ENCODE assay signal across 15 mouse cellular contexts in genomic region chr2:125024386-125024785, GRCm38 (mm10). TPM values are rescaled to one million over a fixed set of nuclear protein-coding genes. Genes with fewer than 3 reads are reported as not detected.
DNase-seq lines count a peak whose midpoint lies in the region; ATAC-seq and TF ChIP-seq lines count a peak whose summit lies in the region.
"Had no signal": no experiment of that assay in that cellular context is flagged by ENCODE, and none has a peak within 500 bp of the region (broad histone marks: within the 10 kb centered on the region; RNA-seq: fewer than 3 reads in every experiment).

No protein-coding gene starts in this region.

- no peak overlapping the region for H3K9ac ChIP-seq in lung, embryonic 14.5 days
- no peak overlapping the region for H3K9ac ChIP-seq in intestine, postnatal 0 days (ENCODE audit: low read depth, low read length)
- H3K9ac ChIP-seq: forebrain, embryonic 12.5 days; midbrain, embryonic 13.5 days had no signal

- peak; percentile 32; the same call in 1 of the 2 replicates for TF ChIP-seq CTCF in lung, embryonic 14.5 days (IDR thresholded peaks at IDR 0.05; ENCODE audit: low read depth)
- TF ChIP-seq CTCF in intestine, postnatal 0 days (IDR thresholded peaks at IDR 0.05; ENCODE audit: low read depth): peak; percentile 24; the same call in 1 of the 2 replicates

- H3K27ac ChIP-seq in lung, embryonic 14.5 days (ENCODE audit: low read depth): 0 out of 2 replicates have a peak overlapping the region, but pooled peaks have one; percentile 10
- no peak overlapping the region for H3K27ac ChIP-seq in intestine, postnatal 0 days (ENCODE audit: low read depth, low read length)
- H3K27ac ChIP-seq: forebrain, embryonic 12.5 days; layer of hippocampus, adult 2 months; midbrain, embryonic 13.5 days had no signal

- no peak overlapping the region for H3K4me3 ChIP-seq in lung, embryonic 14.5 days (ENCODE audit: low read depth, low read length)
- H3K4me3 ChIP-seq in intestine, postnatal 0 days (ENCODE audit: low read depth, low read length): no peak overlapping the region
- H3K4me3 ChIP-seq: forebrain, embryonic 12.5 days; layer of hippocampus, adult 2 months; midbrain, embryonic 13.5 days had no signal

- H3K4me1 ChIP-seq in lung, embryonic 14.5 days (ENCODE audit: insufficient read depth): no peaks in the 10 kb centered on the region; the same call in 1 of the 2 replicates
- no peaks in the 10 kb centered on the region for H3K4me1 ChIP-seq in intestine, postnatal 0 days (replicated peaks; ENCODE audit: control insufficient read depth, insufficient read depth, low read length)
- H3K4me1 ChIP-seq: forebrain, embryonic 12.5 days; midbrain, embryonic 13.5 days had no signal

- H3K36me3 ChIP-seq in lung, embryonic 14.5 days (ENCODE audit: insufficient read depth): no peaks in the 10 kb centered on the region
- H3K36me3 ChIP-seq in intestine, postnatal 0 days (ENCODE audit: control insufficient read depth, insufficient read depth): no peaks in the 10 kb centered on the region
- H3K36me3 ChIP-seq: forebrain, embryonic 12.5 days; midbrain, embryonic 13.5 days had no signal

- 33% methylated on average over 5 of the region's 5 CpGs for WGBS in lung, embryonic 14.5 days
- WGBS in intestine, postnatal 0 days: 49% methylated on average over 5 of the region's 5 CpGs

- no peak overlapping the region for H3K4me2 ChIP-seq in lung, embryonic 14.5 days
- no peak overlapping the region for H3K4me2 ChIP-seq in intestine, postnatal 0 days (replicated peaks; ENCODE audit: low read depth)
- H3K4me2 ChIP-seq: forebrain, embryonic 12.5 days; midbrain, embryonic 13.5 days had no signal

- no peak for ATAC-seq in lung, embryonic 14.5 days (ENCODE audit: insufficient read depth)
- no peak for ATAC-seq in intestine, postnatal 0 days
- ATAC-seq: CD4-positive, CD25-positive, alpha-beta regulatory T cell, adult 4 months; midbrain, embryonic 13.5 days had no signal

- H3K9me3 ChIP-seq in lung, embryonic 14.5 days (ENCODE audit: low read depth, low read length): no peaks in the 10 kb centered on the region
- H3K9me3 ChIP-seq in intestine, postnatal 0 days (ENCODE audit: control insufficient read depth): no peaks in the 10 kb centered on the region
- H3K9me3 ChIP-seq: forebrain, embryonic 12.5 days; midbrain, embryonic 13.5 days had no signal

- DNase-seq in lung, embryonic 14.5 days: peak; percentile 44
- DNase-seq in lung, postnatal 4 days: no peak
- DNase-seq in embryo, embryonic 9.5 days (ENCODE audit: extremely low spot score): peak; percentile 9
- peak; percentile 57 for DNase-seq in gastrocnemius, postnatal 25 days
- no peak for DNase-seq in thymus, postnatal 4 days
- DNase-seq in cerebellum, adult 11-12 months: no peak
- DNase-seq: adrenal gland, postnatal 14 days; cerebellum, postnatal 14 days; kidney, adult 11 months; liver had no signal

- no peaks in the 10 kb centered on the region for H3K27me3 ChIP-seq in lung, embryonic 14.5 days (ENCODE audit: insufficient read depth, low read length)
- no peaks in the 10 kb centered on the region for H3K27me3 ChIP-seq in intestine, postnatal 0 days (replicated peaks; ENCODE audit: control insufficient read depth, insufficient read depth, low read length)
- H3K27me3 ChIP-seq: forebrain, embryonic 12.5 days; midbrain, embryonic 13.5 days had no signal

RNA-seq across cellular contexts. Expression of gene Slc24a5, which starts 43.5 kb away (rescaled TPM):
- 4.5 and 5.0 TPM in 2 replicates for polyA plus RNA-seq in lung, embryonic 14.5 days (2014; fragmentation: Nextera tagmentation; extraction: Ambion mirVana)
- total RNA-seq in gastrocnemius, postnatal 25 days (2021): not detected
- polyA plus RNA-seq in intestine, postnatal 0 days (2015; fragmentation: Nextera tagmentation; extraction: Ambion mirVana): 0.52 TPM in 1 of 2 replicates, not detected in the other

Comparison
In these comparisons a context has a peak if more than half of its experiments do, and no peak if none do; other contexts are left out.
1. DNase-seq: peak in lung, embryonic 14.5 days (single experiment), embryo, embryonic 9.5 days (single experiment) and gastrocnemius, postnatal 25 days (single experiment); none in lung, postnatal 4 days (0 of 2), thymus, postnatal 4 days (single experiment) and cerebellum, adult 11-12 months (single experiment).